Mouse (Mus musculus): ENCODE data around the gene Bag5. TPM values are rescaled to one million over a fixed set of nuclear protein-coding genes. Genes with fewer than 3 reads are reported as not detected.

Gene Bag5
- total and polyA plus RNA-seq, 2 experiments from 2014 or later, result 22.7 to 64.3 TPM

- Histone ChIP-seq H3K4me3 (ENCODE audit: low read length) (no peak overlapping the region), H3K27ac (peak overlapping the region; percentile 91), H3K9me3 (ENCODE audit: low read length) (no peaks in the 10 kb centered on the region), H3K36me3 (ENCODE audit: insufficient read depth, low read length) (no peaks in the 10 kb centered on the region), H3K9ac (replicated peaks; ENCODE audit: low read length) (no peak overlapping the region; the same call in 1 of the 2 replicates), H3K27me3 (ENCODE audit: insufficient read depth, low read length) (no peaks in the 10 kb centered on the region), H3K4me1 (ENCODE audit: insufficient read depth, low read length) (peaks cover 33% of the 10 kb centered on the region), H3K4me2 (ENCODE audit: low read depth, low read length) (peak overlapping the region; percentile 21; the same call in 1 of the 2 replicates)
- WGBS, result 26% methylated on average over 13 of the region's 13 CpGs
- DNase-seq (ENCODE audit: low spot score) (peak; percentile 79), ATAC-seq (peak; percentile 38)
- TF ChIP-seq CTCF (IDR thresholded peaks at IDR 0.05; ENCODE audit: low read depth), result no peak
Measured at GRCm38 (mm10) chr12:111694880-111695804, 17.9 kb downstream of the Bag5 start.

- WGBS, result 4% methylated on average over 12 of the region's 12 CpGs
- no peak overlapping the region; the same call in 1 of the 2 replicates for H3K9ac ChIP-seq (replicated peaks; ENCODE audit: low read length)
- no peak for TF ChIP-seq CTCF (IDR thresholded peaks at IDR 0.05; ENCODE audit: low read depth)
- H3K27ac ChIP-seq, result peak overlapping the region; percentile 91
- DNase-seq (ENCODE audit: low spot score) (no peak), ATAC-seq (peak; percentile 82)
- H3K4me3 ChIP-seq (ENCODE audit: low read length), result no peak overlapping the region
- H3K36me3 ChIP-seq (ENCODE audit: insufficient read depth, low read length), result no peaks in the 10 kb centered on the region
- H3K4me1 ChIP-seq (ENCODE audit: insufficient read depth, low read length), result peaks cover 33% of the 10 kb centered on the region
- peak overlapping the region; percentile 21 for H3K4me2 ChIP-seq (ENCODE audit: low read depth, low read length)
- H3K27me3 ChIP-seq (ENCODE audit: insufficient read depth, low read length), result no peaks in the 10 kb centered on the region
- H3K9me3 ChIP-seq (ENCODE audit: low read length), result no peaks in the 10 kb centered on the region
Measured at GRCm38 (mm10) chr12:111694271-111694781, 18.7 kb downstream of the Bag5 start.

GRCm38 (mm10) chr12:111693341-111694270, 19.5 kb downstream of the Bag5 start:
- no peaks in the 10 kb centered on the region for H3K9me3 ChIP-seq (ENCODE audit: low read length)
- H3K4me3 ChIP-seq (ENCODE audit: low read length), result no peak overlapping the region
- H3K36me3 ChIP-seq (ENCODE audit: insufficient read depth, low read length), result no peaks in the 10 kb centered on the region
- 13% methylated on average over 18 of the region's 18 CpGs for WGBS
- peak overlapping the region; percentile 91 for H3K27ac ChIP-seq
- peak overlapping the region; percentile 21 for H3K4me2 ChIP-seq (ENCODE audit: low read depth, low read length)
- ATAC-seq (peak; percentile 85), DNase-seq (ENCODE audit: low spot score) (peak; percentile 91)
- H3K4me1 ChIP-seq (ENCODE audit: insufficient read depth, low read length), result peaks cover 33% of the 10 kb centered on the region
- H3K27me3 ChIP-seq (ENCODE audit: insufficient read depth, low read length), result no peaks in the 10 kb centered on the region
- TF ChIP-seq CTCF (IDR thresholded peaks at IDR 0.05; ENCODE audit: low read depth), result no peak
- H3K9ac ChIP-seq (replicated peaks; ENCODE audit: low read length), result peak overlapping the region; percentile 10; the same call in 1 of the 2 replicates

GRCm38 (mm10) chr12:111692899-111693298, 20.2 kb downstream of the Bag5 start:
- Histone ChIP-seq H3K9ac (replicated peaks; ENCODE audit: low read length) (no peak overlapping the region), H3K36me3 (ENCODE audit: insufficient read depth, low read length) (no peaks in the 10 kb centered on the region), H3K27ac (peak overlapping the region; percentile 91), H3K4me1 (ENCODE audit: insufficient read depth, low read length) (peaks cover 39% of the 10 kb centered on the region), H3K4me3 (ENCODE audit: low read length) (no peak overlapping the region), H3K9me3 (ENCODE audit: low read length) (no peaks in the 10 kb centered on the region), H3K27me3 (ENCODE audit: insufficient read depth, low read length) (no peaks in the 10 kb centered on the region), H3K4me2 (ENCODE audit: low read depth, low read length) (no peak overlapping the region)
- 50% methylated on average over 5 of the region's 5 CpGs for WGBS
- DNase-seq (ENCODE audit: low spot score), result no peak
- TF ChIP-seq CTCF (IDR thresholded peaks at IDR 0.05; ENCODE audit: low read depth), result no peak
- no peak for ATAC-seq

- H3K36me3 ChIP-seq (ENCODE audit: insufficient read depth, low read length), result no peaks in the 10 kb centered on the region
- ATAC-seq (peak; percentile 48), DNase-seq (ENCODE audit: low spot score) (peak; percentile 74)
- H3K4me3 ChIP-seq (ENCODE audit: low read length), result no peak overlapping the region
- H3K27me3 ChIP-seq (ENCODE audit: insufficient read depth, low read length), result no peaks in the 10 kb centered on the region
- peak; percentile 29; the same call in 1 of the 2 replicates for TF ChIP-seq CTCF (IDR thresholded peaks at IDR 0.05; ENCODE audit: low read depth)
- no peak overlapping the region for H3K9ac ChIP-seq (replicated peaks; ENCODE audit: low read length)
- peaks cover 49% of the 10 kb centered on the region for H3K4me1 ChIP-seq (ENCODE audit: insufficient read depth, low read length)
- no peak overlapping the region for H3K4me2 ChIP-seq (ENCODE audit: low read depth, low read length)
- H3K9me3 ChIP-seq (ENCODE audit: low read length), result no peaks in the 10 kb centered on the region
- 17% methylated on average over 5 of the region's 5 CpGs for WGBS
- H3K27ac ChIP-seq, result peak overlapping the region; percentile 91
Measured at GRCm38 (mm10) chr12:111691346-111691872, 21.6 kb downstream of the Bag5 start.

- Histone ChIP-seq H3K36me3 (ENCODE audit: insufficient read depth, low read length) (no peaks in the 10 kb centered on the region), H3K9me3 (ENCODE audit: low read length) (no peaks in the 10 kb centered on the region), H3K4me1 (ENCODE audit: insufficient read depth, low read length) (peaks cover 39% of the 10 kb centered on the region), H3K4me3 (ENCODE audit: low read length) (no peak overlapping the region), H3K27ac (no peak overlapping the region), H3K9ac (replicated peaks; ENCODE audit: low read length) (no peak overlapping the region), H3K4me2 (ENCODE audit: low read depth, low read length) (no peak overlapping the region), H3K27me3 (ENCODE audit: insufficient read depth, low read length) (no peaks in the 10 kb centered on the region)
- TF ChIP-seq CTCF (IDR thresholded peaks at IDR 0.05; ENCODE audit: low read depth), result no peak
- no peak for ATAC-seq
- no peak for DNase-seq (ENCODE audit: low spot score)
- WGBS, result 66% methylated on average over 11 of the region's 11 CpGs
Measured at GRCm38 (mm10) chr12:111689426-111689825, 23.6 kb downstream of the Bag5 start.
